Mouse (Mus musculus): ENCODE results near the gene Pdxdc1.

GRCm38 (mm10) chr16:13830444-13830843, 72.5 kb downstream of the Pdxdc1 start:
- TF ChIP-seq CTCF (IDR thresholded peaks at IDR 0.05; ENCODE audit: low read depth, low read length) (peak; percentile 37), POLR2A (IDR thresholded peaks at IDR 0.05; ENCODE audit: insufficient read depth, low read length) (no peak), EP300 (IDR thresholded peaks at IDR 0.05; ENCODE audit: insufficient read depth, low read depth, low read length) (no peak)

Data from ES-Bruce4 (cell line).